8 mouse cellular contexts compared by ENCODE assay signal in genomic region chr16:8883674-8884241, GRCm38 (mm10). TPM values are rescaled to one million over a fixed set of nuclear protein-coding genes. Genes with fewer than 3 reads are reported as not detected.
DNase-seq lines count a peak whose midpoint lies in the region; ATAC-seq and TF ChIP-seq lines count a peak whose summit lies in the region.

No protein-coding gene starts in this region.

- H3K4me3 ChIP-seq in intestine, embryonic 14.5 days (ENCODE audit: low read depth, low read length) = no peak overlapping the region
- H3K4me3 ChIP-seq in intestine, embryonic 16.5 days (ENCODE audit: low read length) = no peak overlapping the region; the same call in 1 of the 2 replicates
- no peak overlapping the region for H3K4me3 ChIP-seq in intestine, postnatal 0 days (ENCODE audit: low read depth, low read length)
- H3K4me3 ChIP-seq in limb, embryonic 13.5 days = no peak overlapping the region
- no peak overlapping the region for H3K4me3 ChIP-seq in midbrain, embryonic 16.5 days (ENCODE audit: low read depth, low read length)

- 44% methylated on average over 11 of the region's 11 CpGs for WGBS in intestine, embryonic 14.5 days
- 40% methylated on average over 11 of the region's 11 CpGs for whole genome bisulfite sequencing in intestine, embryonic 16.5 days
- 44% methylated on average over 11 of the region's 11 CpGs for WGBS in intestine, postnatal 0 days
- 47% methylated on average over 11 of the region's 11 CpGs for WGBS in limb, embryonic 13.5 days
- 28% methylated on average over 11 of the region's 11 CpGs for whole genome bisulfite sequencing in midbrain, embryonic 16.5 days

- H3K4me2 ChIP-seq in intestine, embryonic 14.5 days (ENCODE audit: low read length) = no peak overlapping the region
- no peak overlapping the region for H3K4me2 ChIP-seq in intestine, embryonic 16.5 days (ENCODE audit: low read depth, low read length)
- H3K4me2 ChIP-seq in intestine, postnatal 0 days (replicated peaks; ENCODE audit: low read depth) = peak overlapping the region; percentile 48
- peak overlapping the region; percentile 34; the same call in 1 of the 2 replicates for H3K4me2 ChIP-seq in limb, embryonic 13.5 days (replicated peaks)
- H3K4me2 ChIP-seq in midbrain, embryonic 16.5 days (ENCODE audit: low read length) = no peak overlapping the region

- no peak for ATAC-seq in intestine, embryonic 14.5 days (replicated peaks; ENCODE audit: low FRiP score, low TSS enrichment, low read depth)
- ATAC-seq in intestine, embryonic 16.5 days = no peak
- ATAC-seq in common myeloid progenitor, adult 5-6 weeks (replicated peaks; ENCODE audit: low read depth, poor library complexity, severe bottlenecking) = peak; percentile 79
- ATAC-seq in intestine, postnatal 0 days = no peak
- no peak for ATAC-seq in limb, embryonic 13.5 days (ENCODE audit: low FRiP score, low read depth)
- ATAC-seq in midbrain, embryonic 16.5 days = peak; percentile 38; the same call in 1 of the 2 replicates

- no peaks in the 10 kb centered on the region for H3K9me3 ChIP-seq in intestine, embryonic 14.5 days (ENCODE audit: control insufficient read depth, low read length)
- H3K9me3 ChIP-seq in intestine, embryonic 16.5 days (ENCODE audit: control insufficient read depth, low read length) = no peaks in the 10 kb centered on the region
- no peaks in the 10 kb centered on the region for H3K9me3 ChIP-seq in intestine, postnatal 0 days (ENCODE audit: control insufficient read depth)
- 0 out of 2 replicates have a peak, but pooled peaks cover 3% of the 10 kb centered on the region for H3K9me3 ChIP-seq in limb, embryonic 13.5 days
- H3K9me3 ChIP-seq in midbrain, embryonic 16.5 days (replicated peaks; ENCODE audit: control insufficient read depth, low read length, poor library complexity, severe bottlenecking) = no peaks in the 10 kb centered on the region

- H3K4me1 ChIP-seq in intestine, embryonic 14.5 days (replicated peaks; ENCODE audit: control insufficient read depth, insufficient read depth, low read length) = no peaks in the 10 kb centered on the region; the same call in 1 of the 2 replicates
- no peaks in the 10 kb centered on the region for H3K4me1 ChIP-seq in intestine, embryonic 16.5 days (ENCODE audit: control insufficient read depth, insufficient read depth, low read length)
- H3K4me1 ChIP-seq in intestine, postnatal 0 days (replicated peaks; ENCODE audit: control insufficient read depth, insufficient read depth, low read length) = no peaks in the 10 kb centered on the region
- no peaks in the 10 kb centered on the region for H3K4me1 ChIP-seq in limb, embryonic 13.5 days
- peaks cover 3% of the 10 kb centered on the region; the same call in 1 of the 2 replicates for H3K4me1 ChIP-seq in midbrain, embryonic 16.5 days (ENCODE audit: control insufficient read depth, insufficient read depth, low read length)

- peak; percentile 94 for TF ChIP-seq CTCF in intestine, postnatal 0 days (IDR thresholded peaks at IDR 0.05; ENCODE audit: low read depth)

- H3K27me3 ChIP-seq in intestine, embryonic 14.5 days (replicated peaks; ENCODE audit: control insufficient read depth, insufficient read depth, low read length) = no peaks in the 10 kb centered on the region
- H3K27me3 ChIP-seq in intestine, embryonic 16.5 days (replicated peaks; ENCODE audit: control insufficient read depth, insufficient read depth, low read length) = no peaks in the 10 kb centered on the region
- no peaks in the 10 kb centered on the region for H3K27me3 ChIP-seq in intestine, postnatal 0 days (replicated peaks; ENCODE audit: control insufficient read depth, insufficient read depth, low read length)
- no peaks in the 10 kb centered on the region for H3K27me3 ChIP-seq in limb, embryonic 13.5 days
- H3K27me3 ChIP-seq in midbrain, embryonic 16.5 days (ENCODE audit: control insufficient read depth, insufficient read depth, low read depth, low read length) = no peaks in the 10 kb centered on the region

- DNase-seq in intestine, embryonic 14.5 days (ENCODE audit: low spot score) = peak; percentile 98
- peak; percentile 88 for DNase-seq in gastrocnemius, postnatal 10 days
- peak; percentile 75 to 84 for DNase-seq in spleen, postnatal 10 days (ENCODE audit: low spot score in 2 of 2)

- no peaks in the 10 kb centered on the region for H3K36me3 ChIP-seq in intestine, embryonic 14.5 days (ENCODE audit: control insufficient read depth, insufficient read depth, low read length)
- no peaks in the 10 kb centered on the region for H3K36me3 ChIP-seq in intestine, embryonic 16.5 days (ENCODE audit: control insufficient read depth, insufficient read depth, low read length)
- H3K36me3 ChIP-seq in intestine, postnatal 0 days (ENCODE audit: control insufficient read depth, insufficient read depth) = no peaks in the 10 kb centered on the region
- H3K36me3 ChIP-seq in limb, embryonic 13.5 days = no peaks in the 10 kb centered on the region
- no peaks in the 10 kb centered on the region for H3K36me3 ChIP-seq in midbrain, embryonic 16.5 days (ENCODE audit: control insufficient read depth, insufficient read depth, low read length)

- no peak overlapping the region for H3K9ac ChIP-seq in intestine, embryonic 14.5 days (ENCODE audit: low read length)
- H3K9ac ChIP-seq in intestine, embryonic 16.5 days (ENCODE audit: low read depth, low read length) = no peak overlapping the region
- no peak overlapping the region for H3K9ac ChIP-seq in intestine, postnatal 0 days (ENCODE audit: low read depth, low read length)
- no peak overlapping the region for H3K9ac ChIP-seq in limb, embryonic 13.5 days
- no peak overlapping the region for H3K9ac ChIP-seq in midbrain, embryonic 16.5 days (ENCODE audit: low read depth, low read length)

- no peak overlapping the region for H3K27ac ChIP-seq in intestine, embryonic 14.5 days (ENCODE audit: low read depth)
- no peak overlapping the region for H3K27ac ChIP-seq in intestine, embryonic 16.5 days (ENCODE audit: low read length)
- no peak overlapping the region for H3K27ac ChIP-seq in intestine, postnatal 0 days (ENCODE audit: low read depth, low read length)
- no peak overlapping the region for H3K27ac ChIP-seq in limb, embryonic 13.5 days
- H3K27ac ChIP-seq in midbrain, embryonic 16.5 days (ENCODE audit: low read length) = no peak overlapping the region

RNA-seq across cellular contexts. Expression of gene 1810013L24Rik, which starts 53.9 kb away (rescaled TPM):
- polyA plus RNA-seq in intestine, embryonic 14.5 days (2014; fragmentation: Nextera tagmentation; extraction: Ambion mirVana) = 14.0 and 14.3 TPM in 2 replicates
- 11.9 and 12.1 TPM in 2 replicates for polyA plus RNA-seq in intestine, embryonic 16.5 days (2015; fragmentation: Nextera tagmentation; extraction: Ambion mirVana)
- total RNA-seq in common myeloid progenitor, adult 5-6 weeks (2017) = 63.6 and 71.1 TPM in 2 replicates
- 10 to 100 TPM; 64.1 to 68.9 TPM for total RNA-seq in gastrocnemius, postnatal 10 days (2021)
- polyA plus RNA-seq in intestine, postnatal 0 days (2015; fragmentation: Nextera tagmentation; extraction: Ambion mirVana) = 14.3 and 15.1 TPM in 2 replicates
- polyA plus RNA-seq in limb, embryonic 13.5 days (2015; fragmentation: Nextera tagmentation; extraction: Ambion mirVana) = 21.2 and 21.3 TPM in 2 replicates
- 26.0 and 27.8 TPM in 2 replicates for polyA plus RNA-seq in midbrain, embryonic 16.5 days (2015; fragmentation: Nextera tagmentation; extraction: Ambion mirVana)

Comparison
In these comparisons a context has a peak if more than half of its experiments do, and no peak if none do; other contexts are left out.
1. H3K4me2 ChIP-seq: peak in intestine, postnatal 0 days (single experiment) and limb, embryonic 13.5 days (single experiment); none in intestine, embryonic 14.5 days (single experiment), intestine, embryonic 16.5 days (single experiment) and midbrain, embryonic 16.5 days (single experiment).
2. ATAC-seq: peak in common myeloid progenitor, adult 5-6 weeks (single experiment) and midbrain, embryonic 16.5 days (single experiment); none in intestine, embryonic 14.5 days (single experiment), intestine, embryonic 16.5 days (single experiment), intestine, postnatal 0 days (single experiment) and limb, embryonic 13.5 days (single experiment).
3. Peak in every context shown above with its lines, with median percentiles within 50 percentile points of each other: DNase-seq.